Mouse (Mus musculus) kidney, postnatal 14 days (tissue): ENCODE data around the gene Stambpl1.
"Not testable (repeated sequence)": the region's sequence is repeated elsewhere in the genome, so short reads cannot be mapped to it uniquely, and the experiment has no call there.

Experiments used
- DNase-seq: peaks from one replicate; pipeline ENCODE4 v3.0.0; 2022; ENCODE audit warnings: mixed read lengths

Gene Stambpl1

DNA sequence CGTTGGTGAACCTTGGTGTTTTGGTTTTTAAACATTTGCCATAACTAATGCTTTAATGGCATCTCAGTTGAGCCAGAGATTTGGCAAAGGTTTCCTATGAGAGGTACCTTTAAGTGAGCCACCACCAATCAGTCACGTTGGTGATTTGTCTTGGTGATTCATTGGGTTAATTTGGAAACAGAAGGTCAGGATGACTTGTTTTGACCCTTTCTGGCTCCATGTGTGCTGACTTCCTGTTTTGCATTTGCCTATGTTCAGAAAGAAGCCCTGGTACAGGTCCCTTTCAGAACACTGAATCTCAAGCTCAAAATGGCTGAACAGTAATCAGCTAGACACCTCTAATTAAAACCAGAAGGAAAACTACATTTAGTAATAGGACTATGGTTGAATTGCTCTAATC, 7.5 kb downstream of the Stambpl1 start:
- DNase-seq: no peak

DNA sequence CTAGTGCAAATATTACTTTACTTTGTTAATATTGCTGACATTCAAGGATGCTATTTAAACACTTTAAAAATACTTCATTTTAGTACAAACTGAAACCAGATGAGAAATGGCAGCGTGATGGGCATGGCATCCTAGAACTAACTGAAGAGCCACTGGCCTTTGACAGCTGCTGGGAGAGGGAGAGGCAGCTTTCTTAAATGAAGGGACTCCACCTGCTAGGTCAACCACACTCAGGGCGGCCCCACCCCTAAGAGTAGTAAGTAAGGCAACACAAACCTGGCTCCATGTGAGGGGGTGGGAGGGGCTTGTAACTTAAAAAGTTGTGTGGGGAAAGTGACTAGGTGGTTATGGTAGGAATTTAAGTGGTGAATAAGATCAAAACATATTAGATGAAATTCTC, 10.6 kb downstream of the Stambpl1 start:
- DNase-seq: no peak

DNA sequence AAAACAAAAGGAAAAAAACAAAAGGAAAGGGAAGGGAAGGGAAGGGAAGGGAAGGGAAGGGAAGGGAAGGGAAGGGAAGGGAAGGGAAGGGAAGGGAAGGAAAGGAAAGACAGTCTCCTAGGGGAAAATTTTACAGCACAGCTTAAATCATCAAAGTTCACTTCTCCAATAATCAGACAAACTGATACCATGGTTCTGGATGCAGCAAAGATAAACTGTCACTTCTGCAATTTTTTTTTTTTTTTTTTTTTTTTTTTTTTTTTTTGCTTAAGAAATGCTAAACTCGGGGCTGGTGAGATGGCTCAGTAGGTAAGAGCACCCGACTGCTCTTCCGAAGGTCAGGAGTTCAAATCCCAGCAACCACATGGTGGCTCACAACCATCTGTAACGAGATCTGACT, 14.1 kb downstream of the Stambpl1 start:
- not testable (repeated sequence) for DNase-seq

DNA sequence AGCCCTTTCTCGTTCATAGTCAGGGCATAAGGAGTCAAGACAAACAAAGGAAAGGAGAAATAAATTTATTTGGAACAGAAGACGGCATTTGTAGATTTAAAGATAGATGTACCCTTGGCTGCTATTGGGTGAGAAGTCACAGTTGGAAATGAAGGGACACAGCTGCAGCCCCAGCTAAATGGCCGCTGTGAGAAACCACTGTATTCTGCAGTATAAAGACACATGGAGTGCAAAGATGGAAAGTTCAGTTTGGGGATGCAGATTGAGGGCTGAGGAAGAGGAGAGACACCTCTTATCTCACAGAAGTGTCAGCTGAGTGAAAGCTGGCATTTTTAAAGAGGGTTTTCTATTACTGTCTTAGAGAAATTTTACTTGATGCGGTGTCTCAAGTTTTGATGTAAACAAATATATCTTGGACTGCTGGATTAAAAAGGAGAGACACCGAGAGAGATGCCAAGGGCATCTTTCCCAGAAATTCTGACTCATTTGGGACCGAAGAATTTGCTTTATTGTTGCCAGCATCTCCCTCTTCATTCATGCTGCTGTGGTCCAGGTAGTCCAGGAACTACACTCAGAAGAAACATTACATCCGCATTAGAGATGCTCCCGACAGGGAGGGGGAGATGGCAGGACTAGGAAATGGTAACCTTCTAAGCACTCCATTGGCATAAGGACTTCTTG, 14.9 kb downstream of the Stambpl1 start:
- no peak for DNase-seq

DNA sequence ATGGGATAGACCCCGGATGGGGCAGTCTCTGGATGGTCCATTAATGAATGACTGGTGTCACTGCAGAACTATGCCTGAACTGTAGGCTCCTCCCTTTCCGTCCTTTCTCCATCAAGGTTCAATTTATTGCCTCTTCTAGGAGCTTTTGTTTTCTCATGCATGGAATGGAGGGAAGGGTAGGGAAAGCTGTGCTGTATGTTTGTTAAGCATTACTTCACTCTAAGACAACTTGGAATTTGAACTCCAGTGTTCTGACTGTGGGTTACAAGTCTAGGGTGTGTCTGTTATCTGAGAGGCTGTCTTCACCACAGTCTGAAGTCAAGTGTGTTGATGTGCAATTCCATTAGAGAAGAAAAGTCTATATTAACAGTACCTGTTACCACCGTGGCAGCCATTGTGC, 17.0 kb downstream of the Stambpl1 start:
- no peak for DNase-seq

GRCm38 (mm10) chr19:34209930-34210581, 18.0 kb downstream of the Stambpl1 start:
- DNase-seq: no peak

DNA sequence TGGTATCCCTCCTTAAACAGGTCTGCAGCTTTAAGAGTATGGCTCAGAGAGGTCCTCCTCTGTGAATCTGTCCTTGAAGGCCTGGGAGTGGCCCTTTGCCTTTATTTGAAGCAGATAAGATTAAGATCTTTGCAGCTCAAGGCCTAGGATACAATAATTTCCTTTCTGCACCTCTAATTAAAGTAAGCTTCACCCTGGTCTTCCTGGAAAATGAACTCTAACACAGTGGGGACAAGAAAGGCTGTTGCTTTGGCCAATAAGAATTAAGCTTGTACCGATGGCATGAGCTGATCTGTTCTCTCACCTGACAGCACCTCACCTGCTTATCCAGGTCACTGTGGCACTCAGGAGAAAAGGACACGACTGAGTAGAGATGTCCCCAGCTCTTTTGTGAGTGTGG, 18.8 kb downstream of the Stambpl1 start:
- no peak for DNase-seq

DNA sequence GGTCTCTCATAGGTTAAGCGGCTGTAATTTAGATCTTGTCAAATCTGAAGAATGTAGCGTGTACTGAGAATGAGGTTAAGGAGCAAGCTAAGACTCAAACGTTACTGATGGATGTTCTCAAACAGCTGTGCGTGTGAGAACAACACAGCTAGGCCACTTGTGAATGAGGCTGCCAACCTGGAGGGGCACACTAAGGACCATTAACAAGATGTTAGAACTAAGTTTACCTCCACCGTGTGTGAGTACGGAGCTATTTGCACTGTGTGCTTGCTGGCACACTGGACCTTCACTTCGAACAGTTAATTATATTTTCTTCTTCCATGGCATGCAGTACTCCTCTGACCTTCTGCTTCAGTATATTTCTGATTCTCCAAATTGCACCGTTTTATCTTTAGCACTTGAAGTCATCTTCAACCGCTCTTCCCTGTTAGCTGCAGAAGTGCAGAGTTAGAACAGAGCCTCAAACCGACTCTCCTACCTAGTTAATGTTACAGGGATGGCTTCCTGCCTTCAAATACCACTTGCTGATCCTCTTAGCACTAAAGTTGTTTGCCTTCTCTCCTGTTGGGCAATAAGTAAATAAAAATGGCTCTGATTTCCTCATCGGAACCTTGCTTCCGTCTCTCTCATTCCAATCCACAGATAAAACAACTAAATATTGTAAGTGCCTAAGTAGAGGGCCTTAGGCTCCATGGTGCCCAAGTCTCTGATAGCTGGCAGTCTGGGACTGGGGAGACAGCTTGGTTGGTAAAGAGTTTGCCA, 20.6 kb downstream of the Stambpl1 start:
- no peak for DNase-seq

DNA sequence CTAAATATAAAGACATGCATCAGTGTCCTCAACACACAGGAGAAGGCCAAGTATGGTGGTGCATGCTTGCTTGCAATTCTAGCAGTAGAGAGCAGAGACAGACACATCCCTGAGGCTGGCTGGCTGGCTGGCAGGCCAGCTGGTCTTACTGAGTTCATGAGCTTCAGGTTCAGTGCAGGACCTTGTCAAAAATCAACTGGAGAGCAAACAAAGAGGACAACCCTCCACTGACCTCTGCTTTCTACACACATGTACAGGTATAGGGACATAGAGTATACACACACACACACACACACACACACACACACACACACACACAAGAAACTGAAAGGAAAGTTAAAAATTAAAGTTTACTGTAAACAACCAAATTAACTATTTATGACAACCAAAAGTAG, 21.2 kb downstream of the Stambpl1 start:
- no peak for DNase-seq

DNA sequence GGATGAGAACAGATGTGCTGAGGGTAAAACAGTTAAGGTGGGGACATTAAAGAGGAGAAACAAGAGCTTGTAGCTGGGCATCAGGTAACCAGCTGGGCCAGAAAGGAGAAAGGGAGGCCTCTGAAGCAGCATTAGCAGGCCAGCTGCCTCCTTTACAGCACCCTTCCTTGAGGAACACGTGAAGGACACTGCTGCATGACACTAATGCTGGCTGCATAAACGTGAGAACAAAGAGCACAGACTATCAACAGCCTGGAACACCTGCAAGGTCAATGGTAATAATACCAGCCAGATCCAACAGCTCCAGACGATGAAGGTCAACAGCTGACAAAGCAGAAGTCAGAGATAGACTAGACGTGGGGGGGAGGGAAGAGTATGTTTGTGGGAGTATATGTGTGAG, 22.1 kb downstream of the Stambpl1 start:
- no peak for DNase-seq

DNA sequence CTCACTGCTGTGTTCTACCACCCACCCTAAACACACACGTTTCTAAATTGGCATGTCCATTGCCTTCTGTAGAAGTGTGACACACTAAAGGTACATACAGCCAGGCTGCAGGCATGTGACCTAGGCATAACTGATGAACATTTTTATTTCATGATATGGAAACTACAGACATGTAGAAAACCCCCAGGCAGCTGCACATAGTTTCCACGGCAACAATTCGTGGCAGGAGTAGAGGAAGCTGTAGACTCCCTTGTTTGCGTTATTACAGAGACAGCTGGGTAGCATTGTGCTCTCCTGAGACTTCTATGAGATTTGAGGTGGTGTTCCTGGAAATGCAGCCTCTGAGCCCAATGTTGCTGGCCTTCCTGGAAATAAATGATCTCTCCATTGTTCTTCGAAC, 24.9 kb downstream of the Stambpl1 start:
- no peak for DNase-seq

GRCm38 (mm10) chr19:34217761-34218160, 25.7 kb downstream of the Stambpl1 start:
- no peak for DNase-seq

- no peak for DNase-seq
Measured at GRCm38 (mm10) chr19:34219260-34219968, 27.4 kb downstream of the Stambpl1 start.

GRCm38 (mm10) chr19:34220732-34221380, 28.8 kb downstream of the Stambpl1 start:
- DNase-seq: no peak

DNA sequence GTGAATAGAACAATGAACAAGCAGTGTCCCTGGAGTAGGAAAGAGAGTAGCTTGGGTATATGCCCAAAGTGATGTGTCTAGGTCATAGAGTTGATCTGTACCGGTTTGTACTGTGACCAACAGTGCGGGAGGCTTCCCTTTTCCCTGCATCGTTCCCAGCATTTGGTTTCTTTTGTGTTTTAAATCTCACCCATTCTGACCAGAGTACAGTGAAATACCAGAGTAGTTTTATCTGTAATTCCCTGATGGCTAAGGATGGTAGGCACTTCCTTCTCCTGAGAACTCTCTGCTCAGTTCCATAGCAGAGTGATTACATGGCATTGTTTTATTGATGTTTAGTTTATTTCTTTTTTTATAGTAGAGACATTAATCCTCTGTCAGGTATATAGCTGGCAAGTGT, 30.8 kb downstream of the Stambpl1 start:
- no peak for DNase-seq

DNA sequence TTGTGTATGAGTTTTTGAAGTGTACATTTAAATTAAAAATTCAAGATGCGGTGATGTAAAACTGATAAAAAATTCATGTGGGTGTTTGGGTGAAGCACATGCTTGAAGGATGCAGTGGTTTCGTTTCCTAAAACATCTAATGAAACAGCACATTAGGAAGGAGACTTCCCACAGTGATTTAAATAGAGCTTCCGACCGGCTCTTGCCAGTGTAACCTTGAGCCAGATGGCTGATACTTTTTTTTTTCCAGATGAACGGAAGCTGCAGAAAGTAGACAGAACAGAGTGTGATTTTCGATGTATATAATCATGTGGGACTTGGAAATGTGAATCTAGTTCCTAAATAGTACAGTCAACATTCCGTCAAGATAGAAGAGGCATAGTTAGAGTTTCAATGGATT, 39.6 kb downstream of the Stambpl1 start:
- DNase-seq: no peak

DNA sequence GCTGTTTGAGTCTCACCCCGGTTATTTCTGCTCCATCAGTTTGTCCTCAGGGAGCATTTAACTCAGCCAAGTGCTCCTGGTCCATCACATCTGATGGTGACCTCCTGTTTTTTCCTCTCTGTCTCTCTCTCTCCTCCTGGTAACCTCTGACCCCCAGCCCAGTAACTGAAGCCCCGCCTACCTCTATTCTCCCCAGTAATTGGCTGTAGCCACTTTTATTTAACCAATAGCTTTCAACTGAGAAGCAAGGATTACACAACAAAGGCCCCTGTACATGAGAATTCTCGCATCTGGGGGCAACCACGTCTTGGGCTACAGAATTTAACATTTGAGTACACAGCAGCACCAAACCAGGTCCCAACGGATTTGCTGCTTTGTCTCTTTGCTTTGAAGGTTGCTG, 40.3 kb downstream of the Stambpl1 start:
- no peak for DNase-seq

DNA sequence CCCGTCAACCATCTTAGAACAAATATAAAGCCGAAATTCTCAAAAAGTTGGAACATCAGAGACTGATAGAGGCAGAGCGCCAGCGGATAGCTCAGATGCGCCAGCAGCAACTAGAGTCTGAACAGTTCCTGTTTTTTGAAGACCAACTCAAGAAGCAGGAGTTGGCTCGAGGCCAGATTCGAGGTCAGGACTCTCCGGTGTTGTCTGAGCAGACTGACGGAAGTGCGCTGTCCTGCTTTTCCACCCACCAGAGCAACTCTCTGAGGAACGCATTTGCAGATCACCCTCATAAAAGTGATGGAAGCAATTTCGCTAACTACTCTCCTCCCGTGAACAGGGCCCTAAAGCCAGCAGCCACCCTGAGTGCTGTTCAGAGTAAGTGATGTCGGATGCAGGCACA, 41.9 kb downstream of the Stambpl1 start:
- peak; percentile 82 for DNase-seq

DNA sequence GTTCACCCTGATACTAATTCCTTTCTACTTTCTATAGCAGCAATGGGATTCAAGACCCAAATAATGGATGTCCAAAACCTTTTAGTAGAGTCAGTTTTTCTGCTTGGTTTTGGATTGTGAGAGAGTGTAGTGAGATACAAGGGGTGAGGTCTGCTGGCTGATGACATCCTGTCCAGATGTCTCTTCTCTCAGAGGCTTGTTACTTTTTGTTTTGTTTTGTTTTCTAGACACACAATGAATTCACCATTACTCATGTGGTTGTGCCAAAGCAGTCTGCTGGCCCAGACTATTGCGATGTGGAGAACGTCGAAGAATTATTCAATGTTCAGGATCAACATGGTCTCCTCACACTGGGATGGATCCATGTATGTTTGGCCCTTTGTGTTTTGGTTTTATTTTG, 44.0 kb downstream of the Stambpl1 start:
- no peak for DNase-seq

DNA sequence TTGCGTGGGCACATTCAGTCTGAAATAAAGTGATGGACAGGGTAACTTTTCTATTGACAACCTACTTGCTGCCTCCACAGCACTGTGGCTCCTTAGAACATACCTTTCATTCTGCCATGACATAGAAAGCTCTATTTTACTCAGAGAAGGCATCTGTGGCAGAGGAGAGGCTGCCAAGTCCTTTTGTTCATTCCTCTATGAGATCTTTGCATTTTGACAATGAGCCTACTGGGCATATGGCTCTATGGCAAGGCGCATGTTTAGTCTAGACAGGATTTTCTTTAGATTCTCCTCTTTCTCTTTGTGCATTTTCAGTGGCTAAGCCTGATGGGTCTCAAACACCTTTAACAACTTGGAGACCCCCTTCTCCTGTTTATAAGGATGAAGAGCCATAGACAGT, 45.7 kb downstream of the Stambpl1 start:
- no peak for DNase-seq

- DNase-seq: no peak
Measured at GRCm38 (mm10) chr19:34240273-34241039, 48.4 kb downstream of the Stambpl1 start.

DNA sequence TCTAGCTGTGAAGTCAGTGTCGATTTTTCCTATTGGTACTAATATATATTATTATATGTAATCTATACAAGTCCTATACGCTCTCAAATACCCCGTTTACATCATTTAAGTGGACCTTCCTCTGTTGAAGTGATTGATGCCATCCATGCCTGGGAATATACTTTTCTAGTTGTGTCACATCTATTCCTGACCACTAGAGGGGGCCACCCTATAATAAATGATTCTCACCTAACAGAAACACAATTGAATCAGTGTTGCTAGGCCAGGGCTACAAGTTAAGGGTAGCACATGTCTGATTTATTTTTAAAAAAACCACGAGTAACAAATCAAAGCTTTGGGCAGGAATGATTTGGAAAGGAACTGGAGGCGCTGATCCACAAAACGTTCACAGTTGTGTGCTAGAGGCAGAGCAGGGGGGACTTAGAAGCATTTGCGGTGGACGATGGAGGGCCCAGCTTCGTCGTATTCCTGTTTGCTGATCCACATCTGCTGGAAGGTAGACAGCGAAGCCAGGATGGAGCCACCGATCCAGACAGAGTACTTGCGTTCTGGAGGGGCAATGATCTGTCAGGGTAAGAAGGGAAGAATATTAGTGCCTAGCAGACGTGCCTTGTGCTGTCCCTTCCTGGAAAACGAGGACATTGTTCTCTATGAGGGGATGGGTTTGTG, 49.4 kb downstream of the Stambpl1 start:
- peak; percentile 44 for DNase-seq
